Mouse (Mus musculus) heart, adult 2 months (tissue): ENCODE measurements around the gene St6gal2. TPM values are rescaled to one million over a fixed set of nuclear protein-coding genes. Genes with fewer than 3 reads are reported as not detected.

ENCODE experiments used
- DNase-seq, 2 experiments: peaks; one replicate each; pipeline ENCODE4 v3.0.0; 2021
- H3K27ac ChIP-seq: fragments of 200-600 bp; 2 replicates; pipeline ENCODE4 v1.8.1; 2022
- H3K27me3 ChIP-seq: fragments of 200-500 bp; 2 replicates; pipeline ENCODE4 v1.6.1; 2012; ENCODE audit warnings: mild to moderate bottlenecking, low read length, inconsistent platforms, mixed read lengths; ENCODE audit not compliant: control insufficient read depth, insufficient read depth
- H3K36me3 ChIP-seq: fragments of 200-500 bp; 2 replicates; pipeline ENCODE4 v1.6.1; 2012; ENCODE audit warnings: low read length, inconsistent platforms; ENCODE audit not compliant: control insufficient read depth, insufficient read depth
- H3K4me1 ChIP-seq: fragments of 200-500 bp; 2 replicates; pipeline ENCODE4 v1.6.1; 2011; ENCODE audit warnings: low read length; ENCODE audit not compliant: control insufficient read depth, insufficient read depth
- H3K4me3 ChIP-seq: fragments of 200-600 bp; 2 replicates; pipeline ENCODE4 v1.8.1; 2022
- H3K79me2 ChIP-seq: fragments of 200-500 bp; replicated peaks from 2 replicates; pipeline ENCODE4 v1.6.1; 2012; ENCODE audit warnings: mild to moderate bottlenecking, inconsistent platforms, low read length, moderate library complexity, mixed read lengths; ENCODE audit not compliant: control insufficient read depth, insufficient read depth
- H3K9ac ChIP-seq: fragments of 200-500 bp; 2 replicates; pipeline ENCODE4 v1.6.1; 2012; ENCODE audit warnings: low read depth, mild to moderate bottlenecking, control low read depth, inconsistent platforms, low read length, mixed read lengths
- CTCF ChIP-seq: fragments of 200-600 bp; IDR thresholded peaks from 2 replicates; pipeline ENCODE4 v1.8.1; 2022; ENCODE audit warnings: antibody characterized with exemption, mild to moderate bottlenecking, moderate library complexity
- EP300 ChIP-seq: fragments of 200-500 bp; IDR thresholded peaks from 2 replicates; pipeline ENCODE4 v1.6.1; 2011; ENCODE audit warnings: low read depth, low read length, control low read depth; ENCODE audit not compliant: insufficient read depth
- POLR2A ChIP-seq: fragments of 200-500 bp; IDR thresholded peaks from 2 replicates; pipeline ENCODE4 v1.6.1; 2011; ENCODE audit warnings: mild to moderate bottlenecking, low read depth, low read length, control low read depth; ENCODE audit not compliant: insufficient read depth
- WGBS: fragments of 180-500 bp; shearing (Covaris S2); methylation state at CpG from one replicate; pipeline ENCODE4 v1.1.7; 2018; 5-methylcytosine and 5-hydroxymethylcytosine counted together
- intact Hi-C: fragments of 180-260 bp; cut with DNase I; formaldehyde crosslinking; loops from one replicate; pipeline ENCODE4 v1.15.1; 2025
- polyA plus RNA-seq: library from polyadenylated mRNA; depleted of rRNA; stranded (reverse); fragments of >200 nt; gene quantifications from 2 replicates; pipeline ENCODE4 v1.2.3, GENCODE M21; 2012; rRNA removed
- total RNA-seq, 2 experiments: library from RNA; stranded (reverse); gene quantifications; 2 replicates each; pipeline ENCODE4 v1.2.3; 2021

Gene St6gal2
- total and polyA plus RNA-seq, 3 experiments = not detected

- Histone ChIP-seq H3K36me3 (no peaks in the 10 kb centered on the region), H3K4me3 (no peak overlapping the region), H3K27ac (no peak overlapping the region), H3K9ac (no peak overlapping the region), H3K4me1 (no peaks in the 10 kb centered on the region), H3K79me2 (no peaks in the 10 kb centered on the region), H3K27me3 (no peaks in the 10 kb centered on the region)
- DNase-seq = no peak
- TF ChIP-seq CTCF (no peak), EP300 (no peak), POLR2A (no peak)
- intact Hi-C loops = no loop called here
- 78% methylated on average over 7 of the region's 7 CpGs for WGBS
Observed at GRCm38 (mm10) chr17:55484108-55484870, 39.1 kb downstream of the St6gal2 start.

- no peaks in the 10 kb centered on the region for H3K4me1 ChIP-seq
- DNase-seq = no peak
- H3K27me3 ChIP-seq = no peaks in the 10 kb centered on the region
- no peak for TF ChIP-seq EP300
- TF ChIP-seq POLR2A = no peak
- TF ChIP-seq CTCF = no peak
- H3K27ac ChIP-seq = no peak overlapping the region
- 75% methylated on average over 7 of the region's 7 CpGs for WGBS
- no peaks in the 10 kb centered on the region for H3K79me2 ChIP-seq
- H3K36me3 ChIP-seq = no peaks in the 10 kb centered on the region
- H3K9ac ChIP-seq = no peak overlapping the region
- H3K4me3 ChIP-seq = no peak overlapping the region
- intact Hi-C loops = no loop called here
Observed at GRCm38 (mm10) chr17:55531872-55532271, 86.7 kb downstream of the St6gal2 start.

- Histone ChIP-seq H3K27me3 (no peaks in the 10 kb centered on the region), H3K79me2 (no peaks in the 10 kb centered on the region), H3K4me3 (no peak overlapping the region), H3K27ac (no peak overlapping the region), H3K36me3 (no peaks in the 10 kb centered on the region), H3K9ac (no peak overlapping the region), H3K4me1 (no peaks in the 10 kb centered on the region)
- DNase-seq = no peak
- 62% methylated on average over 1 of the region's 1 CpGs for WGBS
- intact Hi-C loops = no loop called here
- no peak for TF ChIP-seq POLR2A
- no peak for TF ChIP-seq CTCF
- no peak for TF ChIP-seq EP300
Observed at GRCm38 (mm10) chr17:55548476-55548875, 103.3 kb downstream of the St6gal2 start.

GRCm38 (mm10) chr17:55561774-55562173 is 116.6 kb downstream of the St6gal2 start:
- H3K79me2 ChIP-seq = no peaks in the 10 kb centered on the region
- DNase-seq = no peak
- H3K4me3 ChIP-seq = no peak overlapping the region
- no peaks in the 10 kb centered on the region for H3K36me3 ChIP-seq
- H3K27ac ChIP-seq = no peak overlapping the region
- intact Hi-C loops = no loop called here
- H3K27me3 ChIP-seq = no peaks in the 10 kb centered on the region
- no peaks in the 10 kb centered on the region for H3K4me1 ChIP-seq
- no peak overlapping the region for H3K9ac ChIP-seq
- WGBS = 43% methylated on average over 2 of the region's 2 CpGs
- TF ChIP-seq CTCF (no peak), POLR2A (no peak), EP300 (no peak)

Other genes with a start within 250 kb of the St6gal2 start
- not detected for gene Vmn2r118, start 179.8 kb downstream of the St6gal2 start, total RNA-seq
- not detected in 2 replicates for gene Vmn2r118, start 179.8 kb downstream of the St6gal2 start, polyA plus RNA-seq